Mouse (Mus musculus): ENCODE measurements around the gene Tmprss11g. TPM values are rescaled to one million over a fixed set of nuclear protein-coding genes. Genes with fewer than 3 reads are reported as not detected.

The Tmprss11g gene
- not detected for polyA plus RNA-seq (2017; shearing (Covaris generic))

DNA sequence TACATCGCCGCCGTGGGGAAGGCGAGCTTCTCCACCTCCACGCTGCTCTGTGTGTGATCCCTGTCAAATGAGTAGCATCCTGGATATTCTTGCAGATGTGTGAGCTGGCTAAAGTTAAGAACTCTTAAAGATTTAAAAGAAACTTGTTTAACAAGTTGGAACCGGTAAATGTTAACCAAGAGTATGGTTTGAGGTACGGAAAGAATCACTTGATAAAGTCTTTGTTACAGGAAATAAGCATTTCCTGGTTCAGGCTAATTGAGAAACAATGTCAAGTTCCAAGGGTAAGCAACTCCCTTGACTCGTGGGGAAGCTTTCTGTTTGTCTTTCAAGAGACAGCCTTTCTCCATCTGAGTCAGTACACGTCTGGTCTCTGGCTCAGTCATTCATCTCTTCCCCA lies at the start of gene Tmprss11g:
Gene Tmprss11g, minus strand, starts transcription at position 101 of the 400 bp plus-strand sequence.

GRCm38 (mm10) chr5:86468890-86469289 lies 49.5 kb downstream of the Tmprss11g start, which contains the start of gene Tmprss11a:
TSS of gene Tmprss11a (minus strand) at chr5:86468990.

Other genes starting within 250 kb of the Tmprss11g start
- not detected for gene Tmprss11c, start 229.3 kb downstream of the Tmprss11g start, polyA plus RNA-seq (2017; shearing (Covaris generic))
- gene Tmprss11d, start 145.2 kb downstream of the Tmprss11g start, polyA plus RNA-seq (2017; shearing (Covaris generic)): 0.17 TPM
- 0.24 TPM for gene Tmprss11a, start 49.6 kb downstream of the Tmprss11g start, polyA plus RNA-seq (2017; shearing (Covaris generic))
- gene Tmprss11f, start 113.8 kb upstream of the Tmprss11g start, polyA plus RNA-seq (2017; shearing (Covaris generic)): 0.45 TPM
- gene Tmprss11b, start 157.8 kb upstream of the Tmprss11g start, polyA plus RNA-seq (2017; shearing (Covaris generic)): not detected
- 0.22 TPM for gene Tmprss11e, start 227.2 kb upstream of the Tmprss11g start, polyA plus RNA-seq (2017; shearing (Covaris generic))

Measured in effector memory CD4-positive, alpha-beta T cell, adult 7 months (primary cell).